Comparison of ENCODE assay signal across 8 mouse cellular contexts in genomic region chr6:115994146-115994876, GRCm38 (mm10). TPM values are rescaled to one million over a fixed set of nuclear protein-coding genes. Genes with fewer than 3 reads are reported as not detected.
DNase-seq lines count a peak whose midpoint lies in the region; ATAC-seq lines count a peak whose summit lies in the region.

No protein-coding gene starts in this region.

- no peaks in the 10 kb centered on the region for H3K9me3 ChIP-seq in embryonic facial prominence, embryonic 11.5 days (replicated peaks; ENCODE audit: control insufficient read depth, low read length)
- H3K9me3 ChIP-seq in hindbrain, embryonic 16.5 days (ENCODE audit: control insufficient read depth, low read length) = no peaks in the 10 kb centered on the region
- H3K9me3 ChIP-seq in midbrain, embryonic 11.5 days (ENCODE audit: control insufficient read depth, low read length) = no peaks in the 10 kb centered on the region

- peak; percentile 62 for DNase-seq in adrenal gland, adult 18-20 months (ENCODE audit: low spot score in 2 of 2)
- no peak for DNase-seq in adrenal gland, adult 2 months
- peak; percentile 54 for DNase-seq in ovary, postnatal 36 days (ENCODE audit: low spot score)
- no peak for DNase-seq in ovary, postnatal 14 days (ENCODE audit: low spot score)
- DNase-seq in embryonic facial prominence, embryonic 11.5 days (ENCODE audit: low spot score) = no peak
- DNase-seq in midbrain, embryonic 11.5 days (ENCODE audit: low spot score, missing footprints) = peak; percentile 93
- DNase-seq in left cerebral cortex, adult 11 months (ENCODE audit: low spot score) = no peak

- ATAC-seq in embryonic facial prominence, embryonic 11.5 days (replicated peaks; ENCODE audit: insufficient number of reproducible peaks, low FRiP score, low TSS enrichment, low read depth) = no peak; the same call in 1 of the 2 replicates
- peak; percentile 7; the same call in 1 of the 2 replicates for ATAC-seq in hindbrain, embryonic 16.5 days
- no peak for ATAC-seq in midbrain, embryonic 11.5 days (ENCODE audit: low FRiP score)

- H3K27me3 ChIP-seq in embryonic facial prominence, embryonic 11.5 days (ENCODE audit: control insufficient read depth, insufficient read depth, low read length) = peaks cover 23% of the 10 kb centered on the region
- peaks cover 32% of the 10 kb centered on the region for H3K27me3 ChIP-seq in hindbrain, embryonic 16.5 days (replicated peaks; ENCODE audit: control insufficient read depth, insufficient read depth, low read length)
- H3K27me3 ChIP-seq in midbrain, embryonic 11.5 days (ENCODE audit: control insufficient read depth, insufficient read depth, low read length) = peaks cover 46% of the 10 kb centered on the region

- 1% methylated on average over 90 of the region's 93 CpGs for WGBS in embryonic facial prominence, embryonic 11.5 days
- 1% methylated on average over 56 of the region's 93 CpGs for WGBS in hindbrain, embryonic 16.5 days
- WGBS in midbrain, embryonic 11.5 days = 2% methylated on average over 90 of the region's 93 CpGs

- H3K27ac ChIP-seq in embryonic facial prominence, embryonic 11.5 days (replicated peaks; ENCODE audit: low read depth, low read length) = no peak overlapping the region
- peak overlapping the region; percentile 13; the same call in 1 of the 2 replicates for H3K27ac ChIP-seq in hindbrain, embryonic 16.5 days (ENCODE audit: low read depth, low read length)
- H3K27ac ChIP-seq in midbrain, embryonic 11.5 days (ENCODE audit: low read depth, low read length) = no peak overlapping the region

- H3K4me1 ChIP-seq in embryonic facial prominence, embryonic 11.5 days (ENCODE audit: control insufficient read depth, insufficient read depth, low read length) = peaks cover 23% of the 10 kb centered on the region
- peaks cover 12% of the 10 kb centered on the region for H3K4me1 ChIP-seq in hindbrain, embryonic 16.5 days (ENCODE audit: control insufficient read depth, insufficient read depth, low read depth, low read length)
- H3K4me1 ChIP-seq in midbrain, embryonic 11.5 days (ENCODE audit: control insufficient read depth, insufficient read depth, low read length) = peaks cover 16% of the 10 kb centered on the region

- no peaks in the 10 kb centered on the region for H3K36me3 ChIP-seq in embryonic facial prominence, embryonic 11.5 days (replicated peaks; ENCODE audit: control insufficient read depth, insufficient read depth, low read depth, low read length)
- H3K36me3 ChIP-seq in hindbrain, embryonic 16.5 days (ENCODE audit: control insufficient read depth, insufficient read depth, low read length) = no peaks in the 10 kb centered on the region
- no peaks in the 10 kb centered on the region for H3K36me3 ChIP-seq in midbrain, embryonic 11.5 days (ENCODE audit: control insufficient read depth, insufficient read depth, low read length)

- peak overlapping the region; percentile 57 for H3K4me3 ChIP-seq in embryonic facial prominence, embryonic 11.5 days (ENCODE audit: low read depth, low read length)
- peak overlapping the region; percentile 61 for H3K4me3 ChIP-seq in hindbrain, embryonic 16.5 days (ENCODE audit: low read length)
- peak overlapping the region; percentile 53 for H3K4me3 ChIP-seq in midbrain, embryonic 11.5 days (ENCODE audit: low read depth, low read length)

- H3K4me2 ChIP-seq in embryonic facial prominence, embryonic 11.5 days (ENCODE audit: low read depth, low read length) = peak overlapping the region; percentile 87
- H3K4me2 ChIP-seq in hindbrain, embryonic 16.5 days (ENCODE audit: low read length) = peak overlapping the region; percentile 94
- H3K4me2 ChIP-seq in midbrain, embryonic 11.5 days = peak overlapping the region; percentile 68

- peak overlapping the region; percentile 50 for H3K9ac ChIP-seq in embryonic facial prominence, embryonic 11.5 days (replicated peaks; ENCODE audit: low read length)
- peak overlapping the region; percentile 50 for H3K9ac ChIP-seq in hindbrain, embryonic 16.5 days (ENCODE audit: low read depth, low read length)
- peak overlapping the region; percentile 58 for H3K9ac ChIP-seq in midbrain, embryonic 11.5 days (ENCODE audit: low read length)

RNA-seq across cellular contexts. Expression of gene Plxnd1, which starts 0.5 kb away (rescaled TPM):
- total RNA-seq in adrenal gland, adult 18-20 months (2021) = 100 to 1,000 TPM; 116 to 135 TPM
- total RNA-seq in adrenal gland, adult 2 months (2021) = 100 to 1,000 TPM; 168 to 181 TPM
- 279 and 288 TPM in 2 replicates for polyA plus RNA-seq in adrenal gland, adult 2 months (2012; rRNA removed)
- 19.1 and 20.3 TPM in 2 replicates for polyA plus RNA-seq in embryonic facial prominence, embryonic 11.5 days (2014; fragmentation: Nextera tagmentation; extraction: Ambion mirVana)
- polyA plus RNA-seq in hindbrain, embryonic 16.5 days (2015; fragmentation: Nextera tagmentation; extraction: Ambion mirVana) = 8.5 and 10.5 TPM in 2 replicates
- 13.2 and 17.5 TPM in 2 replicates for polyA plus RNA-seq in midbrain, embryonic 11.5 days (2014; fragmentation: Nextera tagmentation; extraction: Ambion mirVana)

RNA-seq across cellular contexts. Expression of gene H1foo, which starts 49.6 kb away (rescaled TPM):
- total RNA-seq in adrenal gland, adult 18-20 months (2021) = not detected
- not detected for total RNA-seq in adrenal gland, adult 2 months (2021)
- polyA plus RNA-seq in adrenal gland, adult 2 months (2012; rRNA removed) = not detected in 2 replicates
- not detected in 2 replicates for polyA plus RNA-seq in embryonic facial prominence, embryonic 11.5 days (2014; fragmentation: Nextera tagmentation; extraction: Ambion mirVana)
- polyA plus RNA-seq in hindbrain, embryonic 16.5 days (2015; fragmentation: Nextera tagmentation; extraction: Ambion mirVana) = not detected in 2 replicates
- polyA plus RNA-seq in midbrain, embryonic 11.5 days (2014; fragmentation: Nextera tagmentation; extraction: Ambion mirVana) = not detected in 2 replicates

Comparison
In these comparisons a context has a peak if more than half of its experiments do, and no peak if none do; other contexts are left out.
1. DNase-seq: peak in adrenal gland, adult 18-20 months (2 of 2), ovary, postnatal 36 days (single experiment) and midbrain, embryonic 11.5 days (single experiment); none in adrenal gland, adult 2 months (single experiment), ovary, postnatal 14 days (single experiment), embryonic facial prominence, embryonic 11.5 days (single experiment) and left cerebral cortex, adult 11 months (single experiment).
2. RNA of gene Plxnd1, which starts 0.5 kb away (polyA plus RNA-seq): 279 to 288 TPM in adrenal gland, adult 2 months; 19.1 to 20.3 TPM in embryonic facial prominence, embryonic 11.5 days, 13.2 to 17.5 TPM in midbrain, embryonic 11.5 days and 8.5 to 10.5 TPM in hindbrain, embryonic 16.5 days; every median in the first group is over 10 times any median in the second.
3. Peak in every context shown above with its lines, with median percentiles within 50 percentile points of each other: H3K4me2 ChIP-seq, H3K4me3 ChIP-seq and H3K9ac ChIP-seq.